Mouse (Mus musculus) MEL (cell line): ENCODE measurements around the gene Lrp3. TPM values are rescaled to one million over a fixed set of nuclear protein-coding genes. Genes with fewer than 3 reads are reported as not detected.

Experiments
- DNase-seq: peaks from one replicate; pipeline ENCODE4 v3.0.0; 2011; ENCODE audit warnings: low read depth, low spot score
- H3K27ac ChIP-seq: 2 replicates; pipeline ENCODE4 v1.5.1; 2012; ENCODE audit warnings: low read depth, mild to moderate bottlenecking, control low read depth, low read length, moderate library complexity; ENCODE audit not compliant: control insufficient read depth
- H3K27me3 ChIP-seq, 2 experiments: fragments of 150-350 bp in 1 of 2; sonication (generic) in 1 of 2; 2 replicates each; pipeline ENCODE4 v1.6.1; 2012; ENCODE audit warnings: low read length in 2 of 2, mild to moderate bottlenecking in 2 of 2, improper control_type of control experiment in 1 of 2, moderate library complexity in 1 of 2; ENCODE audit not compliant: insufficient read depth in 2 of 2, control insufficient read depth in 1 of 2
- H3K36me3 ChIP-seq, 2 experiments: 2 replicates each; pipeline ENCODE4 v1.6.1; 2012 to 2014; ENCODE audit warnings: low read length in 2 of 2, improper control_type of control experiment in 1 of 2, inconsistent platforms in 1 of 2, mild to moderate bottlenecking in 1 of 2; ENCODE audit not compliant: insufficient read depth in 2 of 2, control insufficient read depth in 1 of 2
- H3K4me1 ChIP-seq, 2 experiments: fragments of 150-350 bp in 1 of 2; sonication (generic) in 1 of 2; 2 replicates each; pipeline ENCODE4 v1.6.1; 2012; ENCODE audit warnings: low read length in 2 of 2, improper control_type of control experiment in 1 of 2, mild to moderate bottlenecking in 1 of 2; ENCODE audit not compliant: insufficient read depth in 2 of 2, control insufficient read depth in 1 of 2
- H3K4me3 ChIP-seq, 2 experiments: fragments of 150-350 bp in 1 of 2; sonication (generic) in 1 of 2; 2 replicates each; pipeline ENCODE4 v1.5.1; 2012; ENCODE audit warnings: low read depth in 2 of 2, low read length in 2 of 2, mild to moderate bottlenecking in 2 of 2, moderate library complexity in 2 of 2, control low read depth in 1 of 2, improper control_type of control experiment in 1 of 2; ENCODE audit not compliant: control insufficient read depth in 1 of 2, insufficient read depth in 1 of 2
- H3K79me2 ChIP-seq: 2 replicates; pipeline ENCODE4 v1.6.1; 2012; ENCODE audit warnings: mild to moderate bottlenecking, low read length, moderate library complexity; ENCODE audit not compliant: control insufficient read depth, poor library complexity, insufficient read depth
- H3K9ac ChIP-seq: 2 replicates; pipeline ENCODE4 v1.6.1; 2012; ENCODE audit warnings: low read depth, mild to moderate bottlenecking, control low read depth, low read length, moderate library complexity; ENCODE audit not compliant: control insufficient read depth, poor library complexity, severe bottlenecking
- H3K9me3 ChIP-seq: fragments of 150-350 bp; sonication (generic); replicated peaks from 2 replicates; pipeline ENCODE4 v1.6.1; 2012; ENCODE audit warnings: mild to moderate bottlenecking, low read length, improper control_type of control experiment, moderate library complexity; ENCODE audit not compliant: insufficient read depth
- BHLHE40 ChIP-seq: IDR thresholded peaks from 2 replicates; pipeline ENCODE4 v1.6.1; 2012; ENCODE audit warnings: low read depth, mild to moderate bottlenecking, inconsistent platforms, low read length, improper control_type of control experiment, borderline replicate concordance
- CHD1 ChIP-seq: IDR thresholded peaks from 2 replicates; pipeline ENCODE4 v1.6.1; 2012; ENCODE audit warnings: low read depth, mild to moderate bottlenecking, inconsistent platforms, low read length, improper control_type of control experiment
- E2F4 ChIP-seq: IDR thresholded peaks from 2 replicates; pipeline ENCODE4 v1.6.1; 2011; ENCODE audit warnings: low read depth, low read length, improper control_type of control experiment, borderline replicate concordance
- ELF1 ChIP-seq: IDR thresholded peaks from 2 replicates; pipeline ENCODE4 v1.6.1; 2014; ENCODE audit warnings: low read depth, mild to moderate bottlenecking, inconsistent platforms, low read length, improper control_type of control experiment, moderate library complexity
- EP300 ChIP-seq, 2 experiments: IDR thresholded peaks; 2 replicates each; pipeline ENCODE4 v1.6.1; 2011; ENCODE audit warnings: improper control_type of control experiment in 2 of 2, low read length in 2 of 2, low read depth in 1 of 2, mild to moderate bottlenecking in 1 of 2
- ETS1 ChIP-seq: IDR thresholded peaks from 2 replicates; pipeline ENCODE4 v1.6.1; 2012; ENCODE audit warnings: low read depth, mild to moderate bottlenecking, inconsistent platforms, low read length, improper control_type of control experiment, moderate library complexity
- HCFC1 ChIP-seq: IDR thresholded peaks from 2 replicates; pipeline ENCODE4 v1.6.1; 2012; ENCODE audit warnings: low read depth, mild to moderate bottlenecking, inconsistent platforms, low read length, improper control_type of control experiment, moderate library complexity
- KAT2A ChIP-seq: conservative IDR thresholded peaks from 2 replicates; pipeline ENCODE4 v1.6.1; 2012; ENCODE audit warnings: low read depth, low read length, improper control_type of control experiment, inconsistent platforms
- MAFK ChIP-seq: IDR thresholded peaks from 2 replicates; pipeline ENCODE4 v1.6.1; 2011; ENCODE audit warnings: low read depth, mild to moderate bottlenecking, low read length, improper control_type of control experiment, borderline replicate concordance
- MEF2A ChIP-seq: IDR thresholded peaks from 2 replicates; pipeline ENCODE4 v1.6.1; 2014; ENCODE audit warnings: low read depth, mild to moderate bottlenecking, inconsistent platforms, low read length, improper control_type of control experiment; ENCODE audit not compliant: poor library complexity, insufficient replicate concordance, severe bottlenecking; ENCODE audit errors: extremely low read depth
- MYB ChIP-seq: IDR thresholded peaks from 2 replicates; pipeline ENCODE4 v1.6.1; 2011; ENCODE audit warnings: mild to moderate bottlenecking, low read depth, low read length, improper control_type of control experiment
- MYC ChIP-seq: IDR thresholded peaks from 2 replicates; pipeline ENCODE4 v1.6.1; 2011; ENCODE audit warnings: low read depth, mild to moderate bottlenecking, low read length, improper control_type of control experiment, moderate library complexity
- NELFE ChIP-seq: IDR thresholded peaks from 2 replicates; pipeline ENCODE4 v1.6.1; 2011; ENCODE audit warnings: low read depth, low read length, improper control_type of control experiment
- POLR2A ChIP-seq, 2 experiments: IDR thresholded peaks; 2 replicates each; pipeline ENCODE4 v1.6.1; 2011 to 2012; ENCODE audit warnings: low read length in 2 of 2, mild to moderate bottlenecking in 2 of 2, control low read depth in 1 of 2, improper control_type of control experiment in 1 of 2, low read depth in 1 of 2, moderate library complexity in 1 of 2; ENCODE audit not compliant: control insufficient read depth in 1 of 2, insufficient read depth in 1 of 2, poor library complexity in 1 of 2
- RCOR1 ChIP-seq: IDR thresholded peaks from 2 replicates; pipeline ENCODE4 v1.6.1; 2012; ENCODE audit warnings: low read depth, mild to moderate bottlenecking, inconsistent platforms, low read length, improper control_type of control experiment
- SIN3A ChIP-seq: IDR thresholded peaks from 2 replicates; pipeline ENCODE4 v1.6.1; 2012; ENCODE audit warnings: low read length, improper control_type of control experiment, inconsistent platforms
- SMC3 ChIP-seq: IDR thresholded peaks from 2 replicates; pipeline ENCODE4 v1.6.1; 2011; ENCODE audit warnings: low read depth, low read length, improper control_type of control experiment
- ZKSCAN1 ChIP-seq: IDR thresholded peaks from 2 replicates; pipeline ENCODE4 v1.6.1; 2012; ENCODE audit warnings: low read depth, mild to moderate bottlenecking, inconsistent platforms, low read length, improper control_type of control experiment, moderate library complexity
- ZNF384 ChIP-seq: IDR thresholded peaks from 2 replicates; pipeline ENCODE4 v1.6.1; 2012; ENCODE audit warnings: low read depth, mild to moderate bottlenecking, inconsistent platforms, low read length, improper control_type of control experiment
- polyA plus RNA-seq, 2 experiments: library from polyadenylated mRNA; stranded (reverse) in 1 of 2; unstranded in 1 of 2; fragments of >175 nt in 1 of 2; fragments of >200 nt in 1 of 2; gene quantifications; 2 replicates each; pipeline versions ENCODE4 v1.2.1 to v1.2.4; 2012; ENCODE audit warnings: low replicate concordance in 2 of 2, low read depth in 1 of 2; ENCODE audit not compliant: insufficient read length in 2 of 2, insufficient read depth in 1 of 2, missing spikeins in 1 of 2
- total RNA-seq: library from RNA; depleted of rRNA; stranded (reverse); fragments of 300-350 nt; gene quantifications from 2 replicates; pipeline ENCODE4 v1.2.3, GENCODE M21; 2012

Lrp3 gene
- total and polyA plus RNA-seq, 3 experiments, result not detected

DNA sequence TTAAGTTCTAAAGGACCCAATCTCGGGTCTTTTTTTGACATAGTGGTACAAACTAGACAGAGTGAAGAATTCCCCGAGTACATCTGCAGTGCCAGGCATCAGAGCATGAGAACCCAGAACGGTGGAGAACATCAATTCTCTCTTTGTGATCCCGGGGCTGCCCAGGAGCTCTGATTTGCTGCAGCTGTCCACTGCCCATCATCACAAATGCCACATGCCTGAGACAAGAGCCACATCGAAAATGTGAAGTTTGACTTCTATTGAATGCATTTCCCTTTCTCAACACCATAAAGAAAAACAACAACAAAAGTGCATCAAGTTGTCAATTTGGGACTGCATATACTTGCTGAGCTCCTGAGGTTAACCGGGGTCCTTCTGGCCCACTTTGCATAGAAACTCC, 52.9 kb downstream of the Lrp3 start:
- Histone ChIP-seq H3K9me3 (no peaks in the 10 kb centered on the region), H3K9ac (no peak overlapping the region), H3K4me3 (no peak overlapping the region), H3K27ac (no peak overlapping the region), H3K36me3 (peaks cover 0 to under 1% of the 10 kb centered on the region in 2 experiments; a peak in 1 of 4 replicates), H3K4me1 (peaks cover 0 to 5% of the 10 kb centered on the region in 2 experiments; a peak in 3 of 4 replicates), H3K27me3 (no peaks in the 10 kb centered on the region; a peak in 1 of 4 replicates), H3K79me2 (no peaks in the 10 kb centered on the region)
- TF ChIP-seq CHD1, result no peak
- TF ChIP-seq BHLHE40, result no peak
- no peak for TF ChIP-seq EP300 (IDR thresholded peaks at IDR 0.05; ENCODE audit: low read depth in 1 of 2, low read length in 2 of 2)
- TF ChIP-seq MAFK, result no peak
- no peak for TF ChIP-seq SMC3
- TF ChIP-seq MEF2A, result no peak
- TF ChIP-seq KAT2A, result no peak
- no peak for TF ChIP-seq ZKSCAN1
- TF ChIP-seq NELFE, result no peak
- TF ChIP-seq HCFC1, result no peak
- no peak for TF ChIP-seq E2F4
- TF ChIP-seq MYC, result no peak
- TF ChIP-seq RCOR1, result no peak
- no peak for TF ChIP-seq ETS1
- no peak for DNase-seq

DNA sequence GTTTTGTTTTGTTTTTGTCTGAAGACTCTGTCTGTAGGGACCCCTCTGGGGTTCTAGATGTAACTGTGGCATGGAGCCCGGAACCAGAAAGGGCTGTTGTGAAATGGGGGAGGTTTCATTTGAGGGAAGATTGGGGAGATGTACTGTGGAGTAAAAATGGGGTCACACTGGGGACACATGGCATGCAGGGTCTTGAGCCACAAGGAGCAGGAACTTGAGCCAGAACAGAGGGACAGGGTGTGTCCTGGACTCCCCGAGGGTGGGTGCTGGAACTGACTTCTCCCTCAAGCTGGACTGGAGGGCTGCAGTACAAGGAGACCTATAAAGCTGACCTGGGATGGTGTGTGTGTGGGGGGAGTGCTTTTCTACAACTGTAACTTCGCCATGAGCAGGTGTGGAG, 57.8 kb downstream of the Lrp3 start:
- TF ChIP-seq MYC (no peak), ZNF384 (no peak), RCOR1 (no peak), ELF1 (no peak), MYB (no peak), HCFC1 (no peak), SIN3A (no peak), POLR2A (IDR thresholded peaks at IDR 0.05; ENCODE audit: control insufficient read depth in 1 of 2, insufficient read depth in 1 of 2, low read depth in 1 of 2, low read length in 2 of 2, poor library complexity in 1 of 2) (no peak)
- TF ChIP-seq, all 39 proteins: peak for 0
- H3K27ac ChIP-seq, result no peak overlapping the region
- H3K27me3 ChIP-seq, result no peaks in the 10 kb centered on the region
- DNase-seq, result no peak
- no peaks in the 10 kb centered on the region for H3K79me2 ChIP-seq
- peaks cover 13 to 48% of the 10 kb centered on the region in 2 experiments for H3K4me1 ChIP-seq
- peaks cover 0 to 20% of the 10 kb centered on the region in 2 experiments; a peak in 2 of 4 replicates for H3K36me3 ChIP-seq
- H3K9me3 ChIP-seq, result no peaks in the 10 kb centered on the region
- no peak overlapping the region for H3K9ac ChIP-seq
- H3K4me3 ChIP-seq, result no peak overlapping the region
